20 mouse cellular contexts compared by ENCODE assay signal in genomic region chr19:60300891-60301290, GRCm38 (mm10).
"Had no signal": no experiment of that assay in that cellular context is flagged by ENCODE, and none has a peak within 500 bp of the region (broad histone marks: within the 10 kb centered on the region; RNA-seq: fewer than 3 reads in every experiment).

No protein-coding gene starts in this region.

- H3K27ac ChIP-seq: kidney, embryonic 15.5 days; limb, embryonic 10.5 days; limb, embryonic 13.5 days; liver, embryonic 12.5 days; liver, embryonic 15.5 days; lung, embryonic 15.5 days; midbrain, embryonic 10.5 days; midbrain, embryonic 13.5 days; neural tube, embryonic 13.5 days had no signal

- H3K4me3 ChIP-seq: kidney, embryonic 15.5 days; limb, embryonic 10.5 days; limb, embryonic 13.5 days; liver, embryonic 12.5 days; liver, embryonic 15.5 days; lung, embryonic 15.5 days; megakaryocyte, embryonic 14.5 days; midbrain, embryonic 10.5 days; midbrain, embryonic 13.5 days; myocyte; neural tube, embryonic 13.5 days had no signal

- DNase-seq: kidney, postnatal 10 days; kidney, postnatal 36 days; liver; lung, adult 18-20 months; lung, postnatal 10 days; lung, postnatal 36 days; retina, postnatal 1 day; thymus, adult 18-20 months; thymus, postnatal 4 days had no signal

- H3K4me1 ChIP-seq: kidney, embryonic 15.5 days; liver, embryonic 12.5 days; liver, embryonic 15.5 days; lung, embryonic 15.5 days; megakaryocyte, embryonic 14.5 days; midbrain, embryonic 13.5 days; neural tube, embryonic 13.5 days had no signal
